Mouse (Mus musculus) mouse trophoblast stem cell (cell line): ENCODE measurements around the gene Gm45208.

Source experiments
- in situ Hi-C, 2 experiments: fragments of 300-500 bp; cut with MseI, MboI; formaldehyde crosslinking; loops; 2 replicates in 1 of 2; 3 replicates in 1 of 2; pipeline ENCODE4 v1.15.1; 2025

The Gm45208 gene

DNA sequence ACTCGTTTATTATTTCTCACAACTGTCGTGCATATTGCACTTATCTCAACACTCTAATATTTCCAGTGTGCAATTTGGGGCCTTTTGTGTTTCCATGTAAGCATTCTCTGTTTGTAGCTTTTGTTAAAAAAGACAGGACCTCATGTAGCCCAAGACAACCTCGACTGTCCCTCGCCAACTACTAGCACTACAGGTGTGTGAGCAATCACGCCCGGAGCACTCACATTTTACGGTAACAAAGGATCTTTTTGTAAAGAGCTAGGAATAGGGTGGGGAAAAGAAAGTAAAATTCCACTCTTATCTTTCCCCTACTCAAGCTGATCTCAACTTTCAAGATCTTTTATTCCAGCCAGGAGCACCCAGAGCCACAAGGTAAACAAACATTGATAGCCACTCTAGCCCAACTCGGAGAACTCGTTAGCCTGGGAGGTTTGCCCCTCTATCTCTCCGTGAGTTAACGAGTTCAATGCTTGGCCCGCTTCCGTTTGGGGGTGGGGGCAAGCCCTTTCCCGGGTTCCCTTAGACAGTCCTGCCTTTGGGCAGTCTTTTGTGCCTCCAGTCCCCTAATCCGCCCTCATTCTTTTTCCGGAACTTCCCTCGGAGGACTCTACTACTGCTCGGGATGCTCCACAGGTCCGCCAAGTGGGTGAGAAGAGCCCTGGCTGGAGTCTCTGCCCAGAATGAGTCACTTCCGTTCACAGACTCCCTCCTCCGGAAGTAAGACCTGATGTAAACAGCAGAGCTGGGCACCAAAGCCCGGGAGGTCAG lies at the start of gene Gm45208:
Gene Gm45208, plus strand, starts transcription at position 732 of the 768 bp plus-strand sequence.
- in situ Hi-C loops = no loop called here

DNA sequence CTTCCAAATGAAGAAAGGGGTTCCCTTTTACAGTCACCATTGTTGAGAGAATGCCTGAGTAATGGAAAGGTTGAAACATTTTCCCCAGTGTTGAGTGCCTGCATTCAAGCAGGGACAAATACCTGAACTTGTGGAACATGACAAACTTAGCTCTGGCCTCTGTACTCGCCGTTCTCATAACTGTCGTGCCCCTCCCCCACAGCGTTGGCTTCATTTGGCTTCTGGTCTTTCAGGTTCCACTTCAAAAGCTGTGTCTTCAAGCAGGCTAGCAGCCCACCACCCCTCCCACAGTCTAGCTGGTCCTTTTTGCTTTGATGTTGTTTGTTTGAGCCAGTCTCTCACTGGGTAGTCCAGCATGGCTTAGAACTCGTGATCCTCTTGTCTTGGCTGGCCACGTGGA lies 49.3 kb upstream of the Gm45208 start:
- in situ Hi-C loops = no loop called here

DNA sequence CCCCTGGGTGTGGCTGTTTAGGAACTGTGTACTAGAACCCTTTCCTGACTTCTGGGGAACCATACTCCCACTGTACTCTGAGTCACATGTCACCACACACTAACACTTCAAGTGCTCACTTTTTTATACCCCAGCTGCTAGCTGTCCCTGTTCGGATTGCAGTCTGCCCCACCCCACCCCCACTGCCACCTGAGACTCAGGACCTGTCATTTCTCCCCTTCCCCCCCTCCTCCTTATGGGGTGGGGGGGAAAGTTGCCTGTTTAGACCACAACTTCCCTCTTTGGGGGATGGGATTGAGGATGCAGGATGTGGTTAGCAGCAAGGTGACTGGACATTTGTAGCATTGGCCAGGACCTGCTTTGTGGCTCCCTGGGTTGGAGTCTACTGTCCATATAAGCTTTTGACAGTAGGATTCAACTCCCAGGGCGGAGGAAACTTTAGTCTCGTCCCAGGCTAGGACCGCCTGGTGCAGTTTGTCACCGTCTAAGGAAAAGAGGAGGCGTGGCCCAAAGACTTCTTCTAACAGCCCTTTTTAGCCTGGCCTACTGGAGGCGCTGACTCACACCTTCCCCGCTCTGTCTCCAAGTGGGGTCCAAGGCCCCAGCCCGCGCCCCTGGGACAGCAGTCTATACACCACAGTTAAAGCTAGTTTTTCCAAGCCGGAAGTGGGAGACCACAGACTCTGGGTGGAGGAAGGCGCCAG lies 48.3 kb upstream of the Gm45208 start:
- in situ Hi-C loops = no loop called here

DNA sequence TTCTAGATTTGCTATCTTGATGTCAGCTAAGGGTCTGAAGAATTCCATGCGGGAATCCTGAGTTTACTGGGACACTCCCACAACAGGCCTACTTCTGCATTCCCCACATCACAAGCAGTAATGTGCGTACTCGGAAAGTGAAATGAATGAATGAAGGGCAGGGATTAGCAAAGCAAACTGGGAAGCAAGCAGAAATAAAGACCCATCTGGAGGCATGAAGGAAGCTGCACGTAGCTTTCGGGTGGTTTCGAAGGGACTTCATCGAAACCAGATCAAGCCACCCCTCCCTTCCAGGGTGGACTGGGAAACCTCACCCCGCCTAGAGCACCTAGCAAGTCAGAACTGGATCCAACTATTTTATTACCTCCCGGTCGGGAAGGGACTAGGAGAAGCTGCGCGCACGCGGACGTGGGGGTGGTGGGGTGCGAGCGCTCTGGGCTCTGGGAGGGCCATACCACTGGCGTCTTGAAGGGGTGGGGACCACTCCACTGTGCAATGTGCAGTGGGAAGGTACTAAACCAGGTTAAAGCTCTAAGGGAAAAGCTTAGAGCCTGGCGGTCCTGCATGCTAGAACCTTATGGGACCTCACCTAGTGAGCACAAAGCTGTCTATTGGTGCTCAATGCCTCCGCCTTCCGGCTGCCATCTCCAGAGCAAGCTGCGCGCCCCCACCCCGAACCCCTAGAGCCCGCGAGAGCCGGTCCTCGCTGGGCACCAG lies 47.6 kb upstream of the Gm45208 start:
- in situ Hi-C loops = no loop called here

DNA sequence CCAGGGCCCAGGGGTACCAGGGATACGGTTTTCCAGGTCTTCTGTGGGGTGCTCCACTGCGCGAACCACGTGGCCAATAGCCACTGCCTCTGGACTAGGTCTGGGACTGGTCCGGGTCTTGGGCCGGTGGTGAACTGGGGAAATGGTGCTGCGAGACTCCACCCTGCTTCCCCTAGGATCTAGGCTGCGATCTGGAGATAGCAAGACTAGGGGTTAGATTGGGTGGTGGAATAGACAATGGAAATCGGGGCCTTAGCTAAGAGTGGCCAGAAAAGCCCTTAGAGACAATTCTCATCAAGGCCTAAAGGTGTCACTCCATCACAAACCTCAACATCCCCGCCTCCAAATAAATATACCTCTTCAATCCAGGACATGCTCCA lies 47.1 kb upstream of the Gm45208 start:
- in situ Hi-C loops = no loop called here

DNA sequence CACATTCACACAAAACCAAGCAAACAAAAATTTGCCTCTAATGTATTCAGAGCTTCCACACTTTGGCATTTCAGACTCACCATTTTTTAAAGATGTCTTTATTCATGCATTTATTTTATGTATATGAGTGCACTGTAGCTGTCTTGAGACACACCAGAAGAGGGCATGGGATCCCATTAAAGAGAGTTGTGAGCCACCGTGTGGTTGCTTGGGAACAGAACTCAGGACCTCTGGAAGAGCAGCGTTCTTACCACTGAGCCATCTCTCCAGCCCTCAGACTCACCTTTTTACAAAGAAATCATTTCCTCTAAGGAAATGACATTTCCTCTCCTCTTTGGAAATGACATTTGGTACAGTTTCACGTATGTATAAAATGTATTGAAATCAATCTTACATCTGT lies 43.1 kb upstream of the Gm45208 start:
- in situ Hi-C loops = no loop called here

DNA sequence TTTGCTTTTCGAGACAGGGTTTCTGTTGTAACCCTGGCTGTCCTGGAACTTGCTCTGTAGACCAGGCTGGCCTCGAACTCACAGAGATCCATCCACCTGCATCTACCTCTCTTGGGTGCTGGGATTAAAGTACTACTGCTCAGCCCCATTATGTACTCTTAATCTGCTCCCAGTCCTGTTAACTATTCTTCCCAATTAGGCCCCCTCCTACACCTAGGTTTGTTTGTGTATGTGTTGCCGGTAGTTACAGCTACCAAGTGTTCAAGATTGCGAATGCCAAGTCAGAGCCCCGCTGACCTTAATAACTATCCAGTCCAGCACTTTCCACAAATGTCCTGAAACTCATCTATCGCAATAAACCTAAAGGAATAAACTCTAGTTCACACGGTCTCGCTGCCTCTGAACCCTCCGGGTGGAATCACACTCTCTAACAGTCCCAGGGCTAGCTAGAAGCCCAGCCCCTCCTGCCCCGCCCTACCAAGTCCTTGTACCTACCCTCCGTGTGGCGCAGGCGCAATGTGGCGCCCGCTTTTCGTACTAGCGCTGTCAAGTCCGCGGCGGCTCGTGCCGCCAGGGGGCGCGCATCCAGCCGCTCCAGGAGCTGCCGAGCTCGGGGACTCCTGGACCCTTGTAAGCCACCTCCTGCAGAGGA lies 42.5 kb upstream of the Gm45208 start:
- in situ Hi-C loops = no loop called here

DNA sequence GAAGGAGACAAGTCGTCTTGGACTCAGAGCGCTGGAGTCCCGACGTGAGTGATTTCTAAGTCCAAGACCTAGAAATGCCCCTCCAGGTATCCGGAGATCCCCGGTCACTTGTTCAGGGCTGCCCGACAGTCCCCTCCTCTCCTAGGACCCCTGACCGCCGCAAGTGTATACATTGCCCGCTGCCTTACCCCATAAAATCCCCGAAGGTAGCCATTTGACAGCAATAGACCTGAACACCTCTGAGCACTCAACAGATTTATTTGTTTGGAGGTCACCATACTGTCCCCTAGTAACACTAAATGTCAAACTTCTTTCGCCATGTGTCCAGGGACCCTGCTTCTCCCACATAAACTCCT lies 42.0 kb upstream of the Gm45208 start:
- in situ Hi-C loops = no loop called here

DNA sequence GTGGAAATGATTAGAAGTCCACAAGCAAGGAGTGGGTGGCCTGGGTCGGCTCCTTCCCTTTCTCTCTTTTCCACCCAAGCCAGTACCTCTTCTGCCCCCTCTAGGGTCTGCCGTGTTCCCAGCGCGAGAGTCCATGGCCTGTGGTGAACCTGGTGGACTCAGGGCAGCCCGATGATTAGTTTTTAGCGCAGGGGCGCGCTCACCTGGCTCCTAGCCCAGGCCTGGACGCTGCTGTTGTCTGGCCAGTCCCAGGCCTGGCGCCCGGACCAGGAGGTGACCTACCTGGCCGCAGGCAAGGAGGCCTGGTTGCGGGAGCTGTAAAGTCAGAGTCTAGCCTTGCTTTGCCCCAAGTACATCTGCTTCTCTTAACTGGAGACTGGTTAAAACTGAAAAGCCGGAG lies 41.2 kb upstream of the Gm45208 start, which contains the start of gene Magix:
Gene Magix, minus strand, starts transcription at position 388 of the 400 bp plus-strand sequence.
- in situ Hi-C loops = no loop called here

DNA sequence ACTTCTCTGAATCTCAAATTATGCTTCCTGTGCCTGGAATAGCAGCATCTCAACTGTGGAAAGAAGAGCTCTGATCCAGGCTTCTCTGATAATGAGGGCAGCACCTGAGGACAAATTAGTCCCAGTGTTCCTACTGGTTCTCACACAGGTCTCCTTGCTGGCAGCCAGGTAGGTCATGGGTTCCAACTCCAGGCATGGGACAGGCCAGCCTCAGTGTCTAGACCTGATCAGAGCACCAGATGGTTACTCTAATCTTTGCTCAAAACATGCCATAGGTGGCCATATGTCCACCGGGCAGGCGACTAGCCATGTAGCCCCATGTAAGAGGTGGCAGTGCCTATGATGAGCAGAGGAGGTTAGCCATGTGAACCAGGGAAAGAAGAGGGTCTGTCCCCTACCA lies 33.7 kb upstream of the Gm45208 start:
- in situ Hi-C loops = no loop called here

DNA sequence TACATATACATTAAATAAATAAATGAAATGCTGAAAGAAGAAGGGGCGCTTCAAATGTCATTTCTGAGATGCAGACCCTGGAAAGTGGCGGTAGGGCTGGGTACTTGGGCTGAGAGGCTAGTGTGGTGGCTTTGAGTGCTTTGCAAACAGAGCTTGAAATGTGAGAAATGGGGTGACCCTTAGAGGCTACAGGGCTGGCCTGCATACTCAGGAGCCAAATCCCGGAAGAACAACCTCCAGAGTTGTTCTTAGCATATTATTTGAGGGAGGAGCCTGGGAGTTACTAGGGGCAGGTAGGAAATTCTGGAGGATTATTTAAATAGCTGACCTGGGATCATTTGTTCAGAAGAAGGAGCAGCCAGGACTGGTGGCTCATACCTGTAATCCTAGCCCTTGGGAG lies 31.6 kb upstream of the Gm45208 start:
- in situ Hi-C loops = no loop called here

DNA sequence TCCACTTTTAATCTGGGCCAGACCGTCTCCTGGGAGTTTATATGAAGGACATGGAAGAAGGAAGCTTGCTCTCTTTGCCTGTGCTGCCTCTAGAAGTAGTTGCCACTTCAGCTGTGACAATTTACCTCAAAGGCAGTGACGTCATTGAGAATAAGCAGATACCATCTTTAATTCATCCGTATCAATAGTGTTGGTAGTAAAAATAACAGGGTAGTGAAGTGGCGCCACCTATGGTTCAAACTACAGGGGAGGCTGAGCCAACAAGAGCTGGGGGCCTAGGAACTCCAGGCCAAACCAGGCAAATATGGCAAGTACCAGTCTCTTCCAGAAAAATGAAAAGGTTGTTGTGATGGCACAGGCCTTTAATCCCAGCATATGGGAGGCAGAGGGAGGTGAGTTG lies 29.2 kb upstream of the Gm45208 start:
- in situ Hi-C loops = no loop called here

DNA sequence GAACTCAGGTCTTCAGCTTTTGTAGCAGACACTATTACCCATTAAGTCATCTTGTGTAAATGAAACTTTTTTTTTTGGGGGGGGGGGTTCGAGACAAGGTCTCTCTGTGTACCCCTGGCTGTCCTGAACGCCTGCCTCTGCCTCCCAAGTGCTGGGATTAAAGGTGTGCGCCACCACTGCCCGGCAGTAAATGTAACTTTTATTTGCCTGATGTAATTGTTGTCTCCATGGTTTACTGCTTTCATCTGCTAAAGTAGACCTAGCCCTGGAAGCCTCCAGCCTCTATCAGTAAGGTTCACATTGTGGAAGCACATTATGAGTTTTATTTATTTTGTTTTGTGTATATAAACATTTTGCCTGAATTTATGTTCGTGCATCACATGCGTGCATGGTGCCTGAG lies 25.5 kb upstream of the Gm45208 start:
- in situ Hi-C loops = no loop called here

DNA sequence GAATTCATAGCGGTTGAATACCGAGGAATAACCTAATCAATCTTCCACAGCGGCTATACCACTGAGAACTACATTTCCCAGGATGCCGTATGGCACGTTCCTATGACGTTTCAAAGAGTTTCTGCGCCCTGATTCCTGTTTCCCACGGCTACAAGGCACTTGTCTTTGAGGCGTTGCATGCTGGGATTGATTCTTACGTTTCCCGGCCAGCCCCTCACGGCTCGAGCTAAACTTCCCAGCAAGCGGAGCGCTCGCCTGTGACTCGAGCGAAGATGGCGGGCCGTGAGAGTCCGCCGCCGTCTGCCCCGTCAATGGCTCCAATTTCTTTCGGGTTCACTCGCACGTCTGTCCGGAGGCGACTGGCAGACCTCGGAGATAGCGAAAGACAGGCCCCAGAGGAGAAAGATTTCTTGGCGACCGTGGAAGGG lies 25.1 kb upstream of the Gm45208 start, which contains the start of gene Gpkow:
Gene Gpkow, plus strand, starts transcription at position 178 of the 428 bp plus-strand sequence.
- in situ Hi-C loops = no loop called here

DNA sequence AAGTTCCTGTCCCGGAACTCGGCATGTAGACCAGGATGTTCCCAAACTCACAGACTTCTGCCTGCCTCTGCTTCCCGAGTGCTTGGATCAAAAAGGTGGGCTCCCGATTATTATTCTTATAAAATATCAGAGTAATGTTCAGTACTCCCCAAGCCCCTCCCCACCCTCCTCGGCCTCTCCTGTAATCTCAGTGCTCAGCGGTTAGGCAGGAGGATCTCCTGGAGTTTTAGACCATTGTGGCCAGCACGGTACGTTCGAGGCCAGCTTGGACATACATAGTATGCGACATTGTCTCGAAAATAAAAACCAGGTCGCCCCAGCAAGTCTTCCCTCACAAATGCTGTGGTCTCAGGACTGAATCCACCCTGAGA lies 8.3 kb upstream of the Gm45208 start:
- in situ Hi-C loops = loop anchor here in 1 of 2 experiments (10.0 kb wide), 1 partner anchor 59 kb away; the partner anchor contains the start of gene Prickle3

DNA sequence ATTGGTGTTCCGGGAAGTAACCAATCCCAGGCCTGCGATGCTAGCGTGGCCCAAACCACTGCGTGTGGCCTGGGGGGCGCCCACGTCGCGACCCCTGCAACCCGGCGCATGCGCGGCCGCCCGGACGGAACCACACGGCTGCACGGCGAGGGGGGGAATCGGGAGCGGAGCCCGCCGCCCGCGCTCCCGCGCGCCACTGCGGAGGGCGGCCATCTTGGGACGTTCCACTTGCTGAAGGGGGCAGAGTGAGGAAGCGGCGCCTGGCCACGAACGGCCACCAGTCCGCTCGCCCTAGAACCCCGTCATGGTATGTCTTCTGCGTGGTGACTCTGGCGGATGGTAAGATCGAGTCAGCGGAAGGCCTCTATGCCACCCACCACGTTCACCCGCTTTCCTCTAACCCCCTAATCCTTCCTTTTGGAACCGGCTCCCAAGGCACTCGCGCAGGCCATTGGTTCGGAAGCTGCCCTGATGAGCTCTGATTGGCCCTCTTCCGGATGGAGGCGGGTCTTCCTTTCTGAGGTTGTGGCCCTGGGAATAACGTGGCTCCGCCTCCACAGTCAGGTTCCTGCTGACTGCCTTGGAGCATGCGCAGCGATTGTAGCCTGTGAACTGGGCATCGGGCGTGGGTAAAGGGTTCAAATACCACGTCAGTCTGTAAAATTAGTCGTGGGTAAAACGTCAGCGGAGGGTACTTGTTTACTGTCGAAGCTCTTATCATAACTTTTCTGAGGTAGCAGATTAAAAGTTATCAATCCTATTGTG lies 7.7 kb upstream of the Gm45208 start, which contains the start of gene Wdr45:
Gene Wdr45, plus strand, starts transcription at position 199 of the 765 bp plus-strand sequence.
- in situ Hi-C loops = loop anchor here in 1 of 2 experiments (10.0 kb wide), 1 partner anchor 60 kb away; the partner anchor contains the start of gene Prickle3

DNA sequence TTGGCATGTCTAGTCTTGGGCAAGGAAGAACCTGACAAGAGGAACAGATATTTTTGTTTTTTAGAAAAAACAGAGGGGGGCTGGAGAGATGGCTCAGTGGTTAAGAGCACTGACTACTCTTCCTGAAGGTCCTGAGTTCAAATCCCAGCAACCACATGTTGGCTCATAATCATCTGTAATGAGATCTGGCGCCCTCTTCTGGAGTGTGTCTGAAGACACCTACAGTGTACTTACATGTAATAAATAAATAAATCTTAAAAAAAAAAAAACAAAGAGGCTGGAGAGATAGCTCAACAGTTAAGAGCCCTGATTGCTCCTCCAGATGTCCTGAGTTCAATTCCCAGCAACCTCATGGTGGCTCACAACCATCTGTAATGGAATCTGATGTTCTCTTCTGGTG lies 6.0 kb upstream of the Gm45208 start:
- in situ Hi-C loops = loop anchor here in 1 of 2 experiments (10.0 kb wide), 1 partner anchor 61 kb away; the partner anchor contains the start of gene Prickle3

DNA sequence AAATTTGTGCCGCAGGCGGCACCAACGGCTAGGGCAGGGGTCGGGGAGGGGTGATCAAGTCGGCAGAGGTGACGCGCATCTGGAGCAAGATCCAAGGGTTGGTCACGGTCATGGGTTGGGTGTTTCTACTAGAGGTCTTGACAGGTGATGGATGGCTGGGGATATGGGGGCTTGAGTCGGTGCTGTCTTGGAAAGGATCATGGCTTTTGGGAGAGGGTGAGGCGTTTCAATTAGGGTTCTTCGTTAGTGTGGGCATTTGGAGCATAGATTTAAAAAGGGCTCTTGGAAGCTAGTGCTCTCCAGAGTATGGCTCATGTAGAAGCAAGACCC lies 202 bp downstream of the Gm45208 start:
- in situ Hi-C loops = no loop called here

DNA sequence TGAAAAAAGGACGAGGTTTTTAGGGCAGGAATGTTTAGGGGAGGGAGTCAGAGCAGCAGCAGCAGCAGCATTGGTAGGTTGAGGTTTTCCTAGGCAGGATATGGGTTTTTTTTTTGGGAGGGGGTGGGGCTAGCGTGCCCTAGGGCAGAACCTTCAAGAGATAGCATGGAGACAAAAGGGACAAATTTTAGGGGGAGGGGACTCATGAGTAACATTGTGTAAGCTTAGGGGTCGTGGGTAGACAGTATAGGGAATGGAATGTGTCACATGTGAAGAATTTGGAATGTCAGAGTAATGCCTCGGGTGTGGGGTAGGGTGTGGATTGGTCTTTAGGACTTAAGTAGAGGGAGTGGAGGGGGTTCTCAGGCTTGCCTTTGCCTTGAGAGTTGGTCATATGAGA lies 646 bp downstream of the Gm45208 start:
- in situ Hi-C loops = no loop called here

DNA sequence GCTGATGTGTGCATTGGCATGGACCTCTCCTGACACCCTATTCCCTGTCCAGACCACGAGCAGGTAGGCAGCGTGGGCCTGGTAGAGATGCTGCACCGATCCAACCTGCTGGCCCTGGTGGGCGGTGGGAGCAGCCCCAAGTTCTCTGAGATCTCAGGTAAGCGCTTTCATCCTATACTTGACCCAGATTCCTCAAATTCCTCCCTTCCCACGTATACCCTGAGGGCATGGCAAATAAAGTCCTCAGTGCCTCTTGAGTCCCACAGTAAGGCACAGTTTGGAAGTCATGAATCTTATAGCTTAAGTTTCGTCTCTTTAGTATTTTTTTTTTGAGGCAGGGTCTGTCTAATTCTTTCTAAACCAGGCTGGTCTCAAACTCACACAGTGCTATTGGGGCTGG lies 2.1 kb downstream of the Gm45208 start:
- in situ Hi-C loops = no loop called here

DNA sequence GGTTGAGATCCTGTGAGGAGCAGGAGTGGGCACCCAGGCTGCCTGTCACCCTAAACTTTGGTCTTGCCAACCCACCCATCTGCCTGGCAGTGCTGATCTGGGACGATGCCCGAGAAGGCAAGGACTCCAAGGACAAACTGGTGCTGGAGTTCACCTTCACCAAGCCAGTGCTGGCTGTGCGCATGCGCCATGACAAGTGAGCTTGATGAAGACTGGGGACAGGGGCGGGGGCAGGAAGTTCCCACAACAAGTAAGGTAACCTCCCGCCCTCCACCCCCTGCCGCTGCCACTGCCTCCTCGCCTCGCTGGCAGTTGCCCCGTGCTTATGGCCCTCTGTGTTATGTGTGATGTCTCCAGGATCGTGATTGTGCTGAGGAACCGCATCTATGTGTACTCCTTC lies 3.8 kb downstream of the Gm45208 start:
- in situ Hi-C loops = no loop called here
